Mouse (Mus musculus) gonadal fat pad, adult 2 months (tissue): ENCODE measurements around the gene Snd1. TPM values are rescaled to one million over a fixed set of nuclear protein-coding genes. Genes with fewer than 3 reads are reported as not detected.
"Not testable (repeated sequence)": the region's sequence is repeated elsewhere in the genome, so short reads cannot be mapped to it uniquely, and the experiment has no call there.

Experiments used
- DNase-seq: peaks from one replicate; pipeline ENCODE4 v3.0.0-alpha.2; 2012; ENCODE audit warnings: low read depth
- polyA plus RNA-seq: library from polyadenylated mRNA; depleted of rRNA; stranded (reverse); fragments of >200 nt; gene quantifications from 2 replicates; pipeline ENCODE4 v1.2.3, GENCODE M21; 2012

The Snd1 gene
- polyA plus RNA-seq, 1 experiment = 120 TPM

- DNase-seq = no peak
Observed at GRCm38 (mm10) chr6:28905301-28905700, 430.4 kb downstream of the Snd1 start.

GRCm38 (mm10) chr6:28909866-28910265, 434.9 kb downstream of the Snd1 start:
- no peak for DNase-seq

GRCm38 (mm10) chr6:28914981-28915380, 440.0 kb downstream of the Snd1 start:
- no peak for DNase-seq

GRCm38 (mm10) chr6:28916630-28917029, 441.7 kb downstream of the Snd1 start:
- DNase-seq = no peak

GRCm38 (mm10) chr6:28919346-28919745, 444.4 kb downstream of the Snd1 start:
- no peak for DNase-seq

GRCm38 (mm10) chr6:28922371-28922770, 447.4 kb downstream of the Snd1 start:
- no peak for DNase-seq

GRCm38 (mm10) chr6:28923091-28923824, 448.3 kb downstream of the Snd1 start:
- no peak for DNase-seq

GRCm38 (mm10) chr6:28923837-28924236, 448.9 kb downstream of the Snd1 start:
- DNase-seq = no peak

GRCm38 (mm10) chr6:28927987-28928386, 453.0 kb downstream of the Snd1 start:
- not testable (repeated sequence) for DNase-seq

GRCm38 (mm10) chr6:28929169-28929803, 454.3 kb downstream of the Snd1 start:
- DNase-seq = not testable (repeated sequence)

GRCm38 (mm10) chr6:28931234-28931633, 456.3 kb downstream of the Snd1 start:
- no peak for DNase-seq

GRCm38 (mm10) chr6:28931636-28932327, 456.8 kb downstream of the Snd1 start:
- no peak for DNase-seq

- DNase-seq = no peak
Observed at GRCm38 (mm10) chr6:28932328-28932937, 457.5 kb downstream of the Snd1 start.

GRCm38 (mm10) chr6:28935736-28936135, 460.8 kb downstream of the Snd1 start:
- DNase-seq = no peak

- no peak for DNase-seq
Observed at GRCm38 (mm10) chr6:28947254-28947653, 472.3 kb downstream of the Snd1 start.

- no peak for DNase-seq
Observed at GRCm38 (mm10) chr6:28949269-28949668, 474.3 kb downstream of the Snd1 start.

- DNase-seq = no peak
Observed at GRCm38 (mm10) chr6:28955581-28955980, 480.6 kb downstream of the Snd1 start.

- DNase-seq = no peak
Observed at GRCm38 (mm10) chr6:28957486-28957885, 482.5 kb downstream of the Snd1 start.

- DNase-seq = no peak
Observed at GRCm38 (mm10) chr6:28963178-28963577, 488.2 kb downstream of the Snd1 start.

GRCm38 (mm10) chr6:28965264-28965663, 490.3 kb downstream of the Snd1 start:
- no peak for DNase-seq

- DNase-seq = no peak
Observed at GRCm38 (mm10) chr6:28969615-28970014, 494.7 kb downstream of the Snd1 start.

GRCm38 (mm10) chr6:28970711-28971110, 495.8 kb downstream of the Snd1 start:
- no peak for DNase-seq
